Mouse (Mus musculus) layer of hippocampus, postnatal 36 days (tissue): ENCODE measurements around the gene Pqlc3. TPM values are rescaled to one million over a fixed set of nuclear protein-coding genes. Genes with fewer than 3 reads are reported as not detected.
"Not testable (repeated sequence)": the region's sequence is repeated elsewhere in the genome, so short reads cannot be mapped to it uniquely, and the experiment has no call there.

ENCODE experiments used
- DNase-seq, 2 experiments: peaks; one replicate each; pipeline ENCODE4 v3.0.0; 2022
- total RNA-seq, 2 experiments: library from RNA; stranded (reverse); gene quantifications; 2 replicates each; pipeline ENCODE4 v1.2.3; 2021

The Pqlc3 gene
- total RNA-seq = 1 to 10 TPM; 1.0 to 1.2 TPM

- DNase-seq = peak; percentile 65 to 67
Measured at GRCm38 (mm10) chr12:16999739-17000497, at the start of gene Pqlc3. Pqlc3 (minus strand) TSS chr12:17000408.

DNA sequence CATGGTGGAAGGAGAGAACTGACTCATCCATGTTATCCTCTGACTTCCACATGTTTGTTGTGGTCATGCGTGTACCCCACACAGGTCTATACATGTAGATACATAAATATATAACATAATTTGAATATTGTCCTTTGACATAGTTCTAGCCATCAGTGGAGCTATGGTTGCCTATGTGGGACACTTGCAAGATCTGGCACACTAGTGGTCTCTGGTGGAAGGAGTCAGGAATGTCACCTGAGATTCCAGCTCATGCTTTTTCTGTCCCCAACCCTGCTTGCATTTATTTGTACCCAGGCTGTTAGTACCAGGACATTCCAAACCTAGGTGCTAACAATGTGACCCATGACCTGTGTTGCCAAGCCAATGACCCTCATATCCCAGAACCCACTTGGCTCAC is 49.6 kb upstream of the Pqlc3 start:
- no peak for DNase-seq

DNA sequence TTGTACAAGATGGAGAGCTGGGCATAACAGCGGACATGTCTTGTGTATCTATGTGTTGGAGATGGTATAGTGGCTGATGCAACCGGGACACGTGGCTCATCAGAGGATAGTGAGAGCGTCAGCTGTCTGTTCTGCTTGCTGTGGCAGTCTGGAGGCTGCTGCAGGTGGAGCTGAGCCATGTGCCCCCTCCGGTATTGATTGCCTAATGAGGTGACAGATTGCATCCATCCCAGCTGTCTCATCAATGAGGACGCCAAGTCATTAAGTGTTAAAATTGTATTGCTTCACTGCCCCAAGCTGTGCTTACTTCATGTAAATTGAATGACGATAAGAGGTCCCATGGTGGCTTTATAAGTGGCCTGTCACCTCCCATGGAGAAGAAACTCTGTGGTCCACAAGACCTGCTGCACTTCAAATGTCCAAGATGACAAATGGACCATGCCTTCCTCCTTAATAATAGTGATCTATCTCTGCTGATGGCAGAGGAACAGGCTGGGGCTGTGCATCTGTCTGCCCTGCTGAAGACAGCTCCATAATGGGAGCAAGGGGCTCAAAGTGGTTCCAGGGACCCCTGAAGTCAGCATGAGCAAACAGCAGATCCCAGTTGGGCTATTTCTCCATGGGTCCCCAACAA is 48.9 kb upstream of the Pqlc3 start:
- peak; percentile 40 to 46 for DNase-seq

- DNase-seq = no peak
Measured at GRCm38 (mm10) chr12:17043311-17043710, 43.1 kb upstream of the Pqlc3 start.

DNA sequence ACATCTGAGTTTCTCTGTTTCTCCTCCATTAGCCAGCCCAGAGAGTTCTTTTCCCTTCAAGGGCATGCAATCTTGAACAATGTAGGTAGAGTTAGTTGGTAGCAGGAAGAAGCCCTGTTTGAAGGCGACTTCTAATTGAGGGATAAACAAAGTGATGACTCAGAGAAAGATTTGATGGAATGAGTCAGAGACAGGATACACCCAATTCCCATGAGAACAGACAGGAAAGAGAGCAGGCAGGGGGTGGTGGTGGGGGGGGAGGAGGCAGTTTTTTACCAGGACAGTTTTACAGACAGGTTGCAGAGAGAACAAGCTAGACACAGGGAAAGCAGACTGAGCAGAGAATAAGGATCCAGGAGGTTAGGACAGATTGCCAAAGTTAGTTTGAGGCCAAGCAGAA is 40.4 kb upstream of the Pqlc3 start:
- DNase-seq = no peak

DNA sequence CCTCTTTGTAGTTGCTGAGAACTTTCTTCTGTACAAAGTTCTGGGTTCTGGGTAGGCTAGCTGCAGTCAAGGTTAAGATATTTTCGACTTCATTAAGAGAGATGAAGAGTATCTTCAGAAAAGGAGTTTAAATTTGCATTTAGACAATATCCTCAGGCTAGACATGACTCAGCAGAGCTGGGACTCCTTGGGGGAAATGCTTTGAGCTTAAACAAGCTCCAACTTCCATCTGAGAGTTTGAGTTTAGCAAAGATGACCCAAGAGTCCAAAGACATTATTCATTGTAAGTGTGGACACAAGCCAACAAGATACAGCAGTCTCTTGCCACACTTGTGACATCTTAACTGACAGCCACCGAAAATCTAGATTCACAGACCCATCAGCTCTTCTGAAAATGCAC is 39.2 kb upstream of the Pqlc3 start:
- no peak for DNase-seq

- no peak for DNase-seq
Measured at GRCm38 (mm10) chr12:17038246-17038645, 38.0 kb upstream of the Pqlc3 start.

DNA sequence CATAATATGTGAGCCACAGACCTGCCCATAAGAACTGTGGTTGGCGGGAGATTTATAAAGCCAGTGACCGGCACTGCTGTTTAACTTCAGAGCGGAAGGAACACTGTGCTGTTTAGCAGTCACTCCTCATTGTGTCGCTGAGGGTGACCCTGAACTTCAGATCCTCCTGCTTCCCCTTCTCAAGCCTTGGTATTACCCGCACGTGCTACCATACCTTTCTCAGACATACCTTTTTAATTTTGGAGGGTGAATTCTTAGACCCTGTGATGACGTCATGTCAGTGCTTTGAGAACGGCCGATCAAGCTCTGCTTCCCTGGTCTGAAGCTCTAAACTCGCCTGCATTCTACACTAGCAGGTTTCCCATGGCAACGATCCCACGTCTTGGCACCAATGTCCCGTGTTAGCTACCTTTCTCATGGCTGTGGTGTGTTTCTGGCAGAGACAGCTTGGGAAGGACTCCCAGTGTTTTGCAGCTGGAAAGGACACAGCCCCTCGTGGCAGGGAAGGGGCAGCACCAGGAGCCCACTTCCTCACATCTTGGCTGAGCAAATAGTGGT is 36.9 kb upstream of the Pqlc3 start:
- no peak for DNase-seq

DNA sequence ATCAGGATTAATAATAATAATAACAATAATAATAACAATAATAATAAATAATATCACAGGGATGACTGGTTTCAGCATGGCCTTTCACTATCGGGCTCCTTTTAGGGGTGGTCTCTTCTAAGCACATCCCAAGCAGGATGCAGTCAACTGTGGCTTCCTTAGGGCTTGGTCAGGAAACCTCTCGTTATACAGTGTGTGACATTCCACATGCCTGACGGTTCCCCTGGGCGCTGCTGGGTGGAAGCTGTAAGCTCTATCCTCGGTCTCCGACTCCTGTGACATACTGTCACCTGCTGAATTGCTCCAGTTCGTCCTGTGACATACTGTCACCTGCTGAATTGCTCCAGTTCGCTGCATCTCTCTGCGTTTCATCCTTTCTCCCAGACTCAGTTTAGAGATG is 36.3 kb upstream of the Pqlc3 start:
- DNase-seq = no peak

GRCm38 (mm10) chr12:17035128-17035527 is 34.9 kb upstream of the Pqlc3 start:
- no peak for DNase-seq

DNA sequence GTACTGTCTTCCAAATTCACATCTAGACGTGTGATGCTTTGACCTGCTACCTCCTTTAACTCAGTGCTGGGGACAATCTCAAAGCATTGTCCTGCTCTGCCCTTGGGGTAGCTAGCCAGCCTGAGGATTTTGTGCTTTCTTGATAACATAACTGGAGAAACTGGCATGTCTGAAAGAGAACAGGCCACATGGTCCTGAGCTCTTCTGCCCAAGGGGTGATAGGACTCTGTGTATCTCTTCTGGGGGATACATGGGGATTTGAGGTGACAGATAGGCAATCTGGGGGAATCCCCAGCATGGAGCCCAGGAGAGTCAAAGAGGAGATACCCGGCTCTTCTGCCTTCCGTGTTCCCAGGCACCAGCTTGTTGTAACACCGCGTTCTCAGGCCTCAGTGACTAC is 34.5 kb upstream of the Pqlc3 start:
- no peak for DNase-seq

DNA sequence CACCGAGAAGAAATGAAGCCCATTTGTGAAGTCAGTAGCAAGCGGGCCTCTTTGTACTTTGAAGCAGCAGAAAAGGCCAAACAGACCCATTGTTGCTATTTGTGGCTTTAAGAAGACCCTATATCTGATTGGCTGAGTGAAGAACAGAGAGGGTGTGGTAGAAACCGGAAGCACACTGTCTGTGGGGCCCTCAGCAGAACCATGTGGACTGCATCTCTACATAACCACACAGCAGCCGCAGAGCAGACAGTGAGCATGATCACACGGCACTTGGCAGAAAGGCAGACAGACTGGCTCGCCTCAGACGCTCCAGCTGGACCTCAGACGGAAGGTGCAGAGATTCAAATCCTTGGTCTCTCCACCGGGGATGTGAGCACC is 33.2 kb upstream of the Pqlc3 start:
- DNase-seq = no peak

DNA sequence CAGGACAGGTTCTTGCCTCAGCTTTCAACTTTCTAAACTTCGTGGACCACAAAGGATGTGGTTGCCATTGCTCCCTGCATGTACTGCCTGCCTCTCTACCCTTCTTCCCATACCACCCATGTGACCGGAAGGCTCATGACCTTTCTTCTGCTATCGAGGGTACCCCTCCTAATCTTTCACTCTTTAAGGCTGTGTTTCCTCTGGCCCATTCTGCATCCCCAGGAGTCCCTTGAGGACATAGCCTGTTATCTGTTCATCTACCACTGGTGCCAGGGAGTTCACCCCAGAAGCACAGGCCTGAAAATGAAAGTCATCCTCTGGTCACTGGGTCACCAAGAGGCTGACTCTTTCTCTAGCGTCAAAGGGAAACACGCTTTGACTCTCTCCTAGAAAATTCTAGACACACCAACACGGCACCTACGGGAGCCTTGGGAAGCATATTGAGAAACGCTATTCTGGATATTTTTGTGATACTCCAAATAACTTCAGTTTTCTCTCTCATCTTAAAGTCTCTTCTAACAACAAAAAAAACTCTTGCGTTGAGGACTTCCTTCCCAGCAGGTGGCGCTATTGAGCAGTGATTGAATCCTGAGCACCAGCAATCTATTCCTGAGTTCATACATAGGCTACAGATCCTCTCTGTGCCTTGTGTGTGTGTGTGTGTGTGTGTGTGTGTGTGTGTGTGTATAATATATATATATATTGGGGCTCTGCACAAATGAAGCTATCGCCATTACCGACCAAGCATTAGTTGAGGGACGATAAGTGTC is 32.7 kb upstream of the Pqlc3 start:
- peak; percentile 56 to 62 for DNase-seq

- no peak for DNase-seq
Measured at GRCm38 (mm10) chr12:17024554-17025110, 24.4 kb upstream of the Pqlc3 start.

GRCm38 (mm10) chr12:17022145-17022544 is 21.9 kb upstream of the Pqlc3 start:
- no peak for DNase-seq

- DNase-seq = not testable (repeated sequence)
Measured at GRCm38 (mm10) chr12:17021125-17021524, 20.9 kb upstream of the Pqlc3 start.

DNA sequence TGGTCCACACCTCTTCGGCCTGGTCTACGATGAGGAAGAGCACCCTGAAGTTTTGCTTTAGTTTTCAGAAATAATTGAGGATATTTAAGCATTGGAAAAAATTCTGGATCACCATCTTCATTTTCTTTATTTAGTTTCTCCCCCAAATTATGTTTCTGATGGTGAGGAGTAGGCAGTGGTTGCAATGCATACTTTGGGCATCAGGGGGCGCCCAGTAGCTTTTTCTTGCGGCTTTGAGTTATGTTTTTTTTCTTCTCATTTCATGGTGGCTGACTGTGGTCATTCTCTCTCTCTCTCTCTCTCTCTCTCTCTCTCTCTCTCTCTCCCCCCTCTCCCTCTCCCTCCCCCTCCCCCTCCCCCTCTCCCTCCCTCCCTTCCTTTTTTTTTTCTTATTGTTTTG is 18.3 kb upstream of the Pqlc3 start:
- DNase-seq = peak; percentile 60 to 70

- DNase-seq = no peak
Measured at GRCm38 (mm10) chr12:17015711-17016110, 15.5 kb upstream of the Pqlc3 start.

GRCm38 (mm10) chr12:17012067-17012899 is 12.1 kb upstream of the Pqlc3 start:
- DNase-seq = no peak

GRCm38 (mm10) chr12:17011100-17011870 is 11.1 kb upstream of the Pqlc3 start, which contains the start of gene 2410004P03Rik:
2410004P03Rik (minus strand) TSS chr12:17011727.
- peak in 1 of 2 experiments; percentile 58 for DNase-seq

- no peak for DNase-seq
Measured at GRCm38 (mm10) chr12:17009466-17009865, 9.3 kb upstream of the Pqlc3 start.
